Mouse (Mus musculus): ENCODE measurements around the gene Hacd3. TPM values are rescaled to one million over a fixed set of nuclear protein-coding genes. Genes with fewer than 3 reads are reported as not detected.

The Hacd3 gene
- polyA plus RNA-seq, 1 experiment from 2014 or later: 87.2 TPM

- Histone ChIP-seq H3K4me2 (ENCODE audit: low read depth, severe bottlenecking) (no peak overlapping the region), H3K9me3 (ENCODE audit: control insufficient read depth, low read length) (no peaks in the 10 kb centered on the region), H3K4me3 (ENCODE audit: low read depth, low read length) (no peak overlapping the region), H3K9ac (ENCODE audit: low read length) (no peak overlapping the region), H3K27ac (replicated peaks; ENCODE audit: low read depth, low read length) (no peak overlapping the region), H3K36me3 (ENCODE audit: control insufficient read depth, insufficient read depth, low read length) (no peaks in the 10 kb centered on the region), H3K4me1 (ENCODE audit: control insufficient read depth, insufficient read depth, low read length) (no peaks in the 10 kb centered on the region), H3K27me3 (ENCODE audit: control insufficient read depth, insufficient read depth, low read length) (no peaks in the 10 kb centered on the region; the same call in 1 of the 2 replicates)
- DNase-seq (ENCODE audit: low spot score): no peak
- 35% methylated on average over 12 of the region's 12 CpGs for WGBS
- ATAC-seq (ENCODE audit: insufficient number of reproducible peaks, low FRiP score, low TSS enrichment, low read depth): no peak
Measured at GRCm38 (mm10) chr9:64956337-64956736, 65.2 kb downstream of the Hacd3 start.

- no peak overlapping the region for H3K9ac ChIP-seq (ENCODE audit: low read length)
- no peaks in the 10 kb centered on the region for H3K9me3 ChIP-seq (ENCODE audit: control insufficient read depth, low read length)
- no peak overlapping the region for H3K4me3 ChIP-seq (ENCODE audit: low read depth, low read length)
- H3K4me1 ChIP-seq (ENCODE audit: control insufficient read depth, insufficient read depth, low read length): no peaks in the 10 kb centered on the region
- H3K27ac ChIP-seq (replicated peaks; ENCODE audit: low read depth, low read length): no peak overlapping the region
- no peak for ATAC-seq (ENCODE audit: insufficient number of reproducible peaks, low FRiP score, low TSS enrichment, low read depth)
- H3K4me2 ChIP-seq (ENCODE audit: low read depth, severe bottlenecking): no peak overlapping the region
- no peaks in the 10 kb centered on the region; the same call in 1 of the 2 replicates for H3K27me3 ChIP-seq (ENCODE audit: control insufficient read depth, insufficient read depth, low read length)
- WGBS: 84% methylated on average over 7 of the region's 7 CpGs
- no peaks in the 10 kb centered on the region for H3K36me3 ChIP-seq (ENCODE audit: control insufficient read depth, insufficient read depth, low read length)
- DNase-seq (ENCODE audit: low spot score): no peak
Measured at GRCm38 (mm10) chr9:64953190-64953589, 68.3 kb downstream of the Hacd3 start.

GRCm38 (mm10) chr9:64952055-64952454 is 69.4 kb downstream of the Hacd3 start:
- Histone ChIP-seq H3K9me3 (ENCODE audit: control insufficient read depth, low read length) (no peaks in the 10 kb centered on the region), H3K9ac (ENCODE audit: low read length) (no peak overlapping the region), H3K4me1 (ENCODE audit: control insufficient read depth, insufficient read depth, low read length) (no peaks in the 10 kb centered on the region), H3K27me3 (ENCODE audit: control insufficient read depth, insufficient read depth, low read length) (no peaks in the 10 kb centered on the region; the same call in 1 of the 2 replicates), H3K4me2 (ENCODE audit: low read depth, severe bottlenecking) (no peak overlapping the region), H3K36me3 (ENCODE audit: control insufficient read depth, insufficient read depth, low read length) (no peaks in the 10 kb centered on the region), H3K27ac (replicated peaks; ENCODE audit: low read depth, low read length) (no peak overlapping the region), H3K4me3 (ENCODE audit: low read depth, low read length) (no peak overlapping the region)
- 18% methylated on average over 5 of the region's 5 CpGs for WGBS
- no peak for DNase-seq (ENCODE audit: low spot score)
- no peak for ATAC-seq (ENCODE audit: insufficient number of reproducible peaks, low FRiP score, low TSS enrichment, low read depth)

DNA sequence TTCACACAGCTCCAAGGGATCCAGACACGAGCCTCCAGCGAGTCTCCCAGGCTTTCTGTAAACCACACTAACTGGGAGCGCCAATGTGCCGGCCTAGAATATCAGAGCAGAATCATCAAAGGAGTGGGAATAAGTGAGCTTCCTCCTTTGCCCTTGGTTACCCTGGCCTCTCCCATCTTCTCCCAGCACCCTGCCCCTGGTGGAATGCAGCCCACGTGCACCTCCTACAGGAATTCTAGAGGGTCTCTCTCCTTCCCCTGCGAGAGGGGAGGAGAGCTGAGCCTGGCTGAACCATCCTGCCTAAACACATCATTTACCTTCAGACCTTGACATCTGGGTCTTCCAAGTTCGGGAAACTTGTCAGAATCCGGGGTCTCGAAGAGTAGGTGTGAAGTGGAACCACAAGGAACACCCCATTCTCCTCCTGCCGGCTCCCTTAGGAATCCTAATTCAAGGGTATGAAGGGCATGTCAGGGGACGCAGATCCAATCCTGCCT is 70.3 kb downstream of the Hacd3 start, which contains the start of gene Slc24a1:
Gene Slc24a1, minus strand, starts transcription at position 447 of the 497 bp plus-strand sequence.
- Histone ChIP-seq H3K4me2 (ENCODE audit: low read depth, severe bottlenecking) (no peak within 1 kb of the TSS), H3K27me3 (ENCODE audit: control insufficient read depth, insufficient read depth, low read length) (no peaks in the 10 kb centered on the region; the same call in 1 of the 2 replicates), H3K9ac (ENCODE audit: low read length) (no peak within 1 kb of the TSS), H3K4me3 (ENCODE audit: low read depth, low read length) (no peak within 1 kb of the TSS), H3K4me1 (ENCODE audit: control insufficient read depth, insufficient read depth, low read length) (no peaks in the 10 kb centered on the region), H3K27ac (replicated peaks; ENCODE audit: low read depth, low read length) (no peak within 1 kb of the TSS), H3K9me3 (ENCODE audit: control insufficient read depth, low read length) (no peaks in the 10 kb centered on the region), H3K36me3 (ENCODE audit: control insufficient read depth, insufficient read depth, low read length) (no peaks in the 10 kb centered on the region)
- WGBS: 28% methylated on average over 11 of the region's 11 CpGs
- ATAC-seq (ENCODE audit: insufficient number of reproducible peaks, low FRiP score, low TSS enrichment, low read depth) (no peak), DNase-seq (ENCODE audit: low spot score) (no peak)

DNA sequence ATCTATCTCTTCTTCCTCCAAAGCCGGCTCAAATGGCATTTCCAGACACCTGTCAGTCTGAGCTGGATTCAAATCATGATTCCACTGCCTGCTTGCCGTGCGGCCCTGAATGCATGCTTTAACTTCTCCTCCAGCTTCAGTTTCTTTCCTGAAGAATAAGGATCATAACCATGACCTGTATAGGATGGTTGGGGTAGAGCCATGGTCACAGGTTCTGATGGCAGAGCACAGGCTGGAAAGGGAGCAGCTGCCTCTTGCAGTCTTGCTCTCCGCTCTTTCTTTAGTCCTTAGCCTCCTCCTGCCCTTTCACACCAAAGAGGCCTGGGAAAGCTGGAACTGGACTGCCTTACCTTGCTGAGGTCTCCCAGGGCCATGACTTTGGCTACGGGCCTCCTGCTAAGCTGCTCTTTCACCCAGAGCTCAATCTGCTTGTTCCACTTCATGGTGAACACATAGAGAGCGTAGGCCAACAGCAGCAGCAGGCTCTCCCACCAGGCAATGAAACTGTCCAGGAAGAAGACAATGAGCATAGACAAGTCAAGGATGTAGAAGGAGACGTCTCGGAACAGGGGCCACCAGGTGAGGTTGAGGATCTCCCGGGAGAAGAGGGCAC is 73.9 kb downstream of the Hacd3 start:
- peaks cover 6% of the 10 kb centered on the region for H3K27me3 ChIP-seq (ENCODE audit: control insufficient read depth, insufficient read depth, low read length)
- 89% methylated on average over 9 of the region's 9 CpGs for WGBS
- ATAC-seq (ENCODE audit: insufficient number of reproducible peaks, low FRiP score, low TSS enrichment, low read depth): no peak

DNA sequence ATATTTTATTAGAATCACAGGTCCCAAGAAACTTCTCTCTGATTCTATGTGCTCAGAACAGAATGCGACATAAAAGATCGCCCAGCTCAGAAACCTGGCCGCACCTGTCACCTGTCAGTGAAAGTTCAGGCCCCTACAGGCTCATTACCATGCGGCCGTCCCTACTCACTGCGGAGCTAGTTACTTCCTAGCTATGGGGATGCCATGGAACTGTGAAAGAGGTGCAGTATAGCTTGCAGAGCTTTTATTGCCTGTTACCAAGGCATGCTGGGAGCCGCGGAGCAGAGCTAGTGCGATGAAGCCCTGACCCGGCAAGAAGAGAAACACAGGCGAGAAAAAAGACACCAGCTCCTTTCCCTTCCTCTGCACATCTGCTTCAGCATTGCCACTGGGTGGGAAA is 77.5 kb downstream of the Hacd3 start:
- Histone ChIP-seq H3K27ac (replicated peaks; ENCODE audit: low read depth, low read length) (no peak overlapping the region), H3K36me3 (ENCODE audit: control insufficient read depth, insufficient read depth, low read length) (no peaks in the 10 kb centered on the region), H3K4me1 (ENCODE audit: control insufficient read depth, insufficient read depth, low read length) (peaks cover 5% of the 10 kb centered on the region; the same call in 1 of the 2 replicates), H3K4me3 (ENCODE audit: low read depth, low read length) (no peak overlapping the region), H3K9ac (ENCODE audit: low read length) (peak overlapping the region; percentile 17; the same call in 1 of the 2 replicates), H3K9me3 (ENCODE audit: control insufficient read depth, low read length) (no peaks in the 10 kb centered on the region), H3K27me3 (ENCODE audit: control insufficient read depth, insufficient read depth, low read length) (peaks cover 6% of the 10 kb centered on the region; the same call in 1 of the 2 replicates), H3K4me2 (ENCODE audit: low read depth, severe bottlenecking) (peak overlapping the region; percentile 34)
- no peak for ATAC-seq (ENCODE audit: insufficient number of reproducible peaks, low FRiP score, low TSS enrichment, low read depth)
- peak; percentile 39 for DNase-seq (ENCODE audit: low spot score)
- WGBS: 10% methylated on average over 11 of the region's 11 CpGs

More for the DNA sequence above, 73.9 kb downstream of the Hacd3 start:
- no peaks in the 10 kb centered on the region for H3K9me3 ChIP-seq (ENCODE audit: control insufficient read depth, low read length)
- H3K4me3 ChIP-seq (ENCODE audit: low read depth, low read length): no peak overlapping the region
- no peak overlapping the region for H3K27ac ChIP-seq (replicated peaks; ENCODE audit: low read depth, low read length)
- no peaks in the 10 kb centered on the region for H3K36me3 ChIP-seq (ENCODE audit: control insufficient read depth, insufficient read depth, low read length)
- H3K4me2 ChIP-seq (ENCODE audit: low read depth, severe bottlenecking): no peak overlapping the region
- H3K4me1 ChIP-seq (ENCODE audit: control insufficient read depth, insufficient read depth, low read length): peaks cover 3% of the 10 kb centered on the region; the same call in 1 of the 2 replicates
- no peak overlapping the region for H3K9ac ChIP-seq (ENCODE audit: low read length)
- no peak for DNase-seq (ENCODE audit: low spot score)

- Histone ChIP-seq H3K9ac (ENCODE audit: low read length) (no peak overlapping the region), H3K36me3 (ENCODE audit: control insufficient read depth, insufficient read depth, low read length) (no peaks in the 10 kb centered on the region), H3K27ac (replicated peaks; ENCODE audit: low read depth, low read length) (no peak overlapping the region), H3K27me3 (ENCODE audit: control insufficient read depth, insufficient read depth, low read length) (peaks cover 6% of the 10 kb centered on the region; the same call in 1 of the 2 replicates), H3K4me1 (ENCODE audit: control insufficient read depth, insufficient read depth, low read length) (peaks cover 5% of the 10 kb centered on the region; the same call in 1 of the 2 replicates), H3K9me3 (ENCODE audit: control insufficient read depth, low read length) (no peaks in the 10 kb centered on the region), H3K4me3 (ENCODE audit: low read depth, low read length) (no peak overlapping the region), H3K4me2 (ENCODE audit: low read depth, severe bottlenecking) (no peak overlapping the region)
- ATAC-seq (ENCODE audit: insufficient number of reproducible peaks, low FRiP score, low TSS enrichment, low read depth) (no peak), DNase-seq (ENCODE audit: low spot score) (no peak)
- 92% methylated on average over 4 of the region's 4 CpGs for WGBS
Measured at GRCm38 (mm10) chr9:64941650-64942049, 79.8 kb downstream of the Hacd3 start.

DNA sequence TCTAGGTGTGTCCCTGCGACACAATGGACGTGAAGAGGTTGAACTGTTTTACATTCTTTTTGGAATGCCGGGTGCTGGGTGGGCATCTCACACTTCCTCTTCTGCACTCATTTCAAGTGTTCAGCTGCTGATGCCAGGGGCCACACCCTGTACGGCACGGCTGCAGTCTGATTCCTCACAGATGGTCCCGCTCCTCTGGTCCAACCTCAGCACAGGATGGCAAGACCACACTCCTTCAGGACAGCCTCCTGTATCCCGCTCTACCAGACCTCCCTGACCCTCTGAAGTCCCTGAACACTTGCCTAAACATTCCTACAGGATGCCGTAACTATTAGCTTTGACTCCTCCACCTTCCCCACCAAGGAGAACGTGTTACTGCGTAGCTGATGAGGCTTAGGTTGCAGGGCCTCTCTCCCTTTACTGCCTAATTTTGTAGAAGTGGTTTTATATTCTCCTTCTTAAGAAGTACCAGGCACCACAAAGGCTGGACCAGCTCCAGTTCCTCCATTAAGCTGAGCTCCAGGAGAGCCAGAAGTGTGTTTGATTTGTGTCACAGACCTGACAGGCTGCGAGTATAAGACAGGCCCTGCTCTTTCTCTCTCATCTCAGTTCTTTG is 80.7 kb downstream of the Hacd3 start:
- ATAC-seq (ENCODE audit: insufficient number of reproducible peaks, low FRiP score, low TSS enrichment, low read depth) (no peak), DNase-seq (ENCODE audit: low spot score) (no peak)
- H3K9me3 ChIP-seq (ENCODE audit: control insufficient read depth, low read length): no peaks in the 10 kb centered on the region
- peaks cover 5% of the 10 kb centered on the region; the same call in 1 of the 2 replicates for H3K4me1 ChIP-seq (ENCODE audit: control insufficient read depth, insufficient read depth, low read length)
- H3K4me2 ChIP-seq (ENCODE audit: low read depth, severe bottlenecking): no peak overlapping the region
- 62% methylated on average over 11 of the region's 11 CpGs for WGBS
- H3K4me3 ChIP-seq (ENCODE audit: low read depth, low read length): no peak overlapping the region
- no peaks in the 10 kb centered on the region for H3K36me3 ChIP-seq (ENCODE audit: control insufficient read depth, insufficient read depth, low read length)
- H3K27ac ChIP-seq (replicated peaks; ENCODE audit: low read depth, low read length): no peak overlapping the region
- H3K9ac ChIP-seq (ENCODE audit: low read length): no peak overlapping the region
- H3K27me3 ChIP-seq (ENCODE audit: control insufficient read depth, insufficient read depth, low read length): peaks cover 6% of the 10 kb centered on the region; the same call in 1 of the 2 replicates
